Mouse (Mus musculus): Measurements from ENCODE around the gene Dst. TPM values are rescaled to one million over a fixed set of nuclear protein-coding genes. Genes with fewer than 3 reads are reported as not detected.
A peak's percentile ranks its signal among the peaks of the same experiment; 100 is the strongest.

The Dst gene
- total and polyA plus RNA-seq, 3 experiments = 9.1 to 28.0 (median 20.5) TPM

DNA sequence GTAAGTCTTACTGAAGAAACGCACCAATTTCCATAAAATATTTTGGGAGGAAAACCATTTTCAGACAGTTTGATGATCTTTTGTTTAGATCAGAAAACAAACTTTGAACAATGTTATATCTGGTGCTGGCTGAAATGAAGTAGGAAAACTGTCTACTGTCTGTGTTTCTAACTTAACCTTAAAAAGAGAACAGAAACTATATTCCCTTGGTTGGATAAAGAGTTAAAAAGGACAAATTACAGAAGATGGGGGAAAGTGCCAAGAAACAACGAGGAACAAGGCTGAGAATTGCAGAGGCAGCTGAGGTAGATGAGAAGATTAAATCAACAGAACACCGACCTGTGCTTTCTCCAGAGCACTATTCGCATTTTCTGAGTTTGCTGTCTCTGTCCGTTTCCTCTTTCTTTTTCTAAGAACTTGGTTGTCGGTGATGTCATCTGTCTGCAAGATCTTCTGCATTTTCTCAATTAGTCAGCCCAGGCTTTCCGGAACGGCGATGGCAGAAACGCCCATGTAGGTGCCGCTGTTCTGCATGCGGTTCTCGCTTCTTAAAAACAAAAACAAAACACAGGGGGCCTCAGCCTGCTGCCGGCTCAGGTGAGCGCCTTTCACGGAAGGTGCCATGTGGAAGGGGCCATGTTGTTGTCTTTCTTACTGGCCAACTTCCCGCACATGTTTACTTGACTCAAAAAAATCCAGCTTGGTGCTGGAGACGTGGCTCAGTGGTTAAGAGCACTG is 24.8 kb upstream of the Dst start:
- no peaks in the 10 kb centered on the region for H3K36me3 ChIP-seq (replicated peaks in 1 of 2; ENCODE audit: control insufficient read depth in 1 of 2, insufficient read depth in 1 of 2, low read length in 1 of 2)
- H3K9me3 ChIP-seq (replicated peaks; ENCODE audit: low read length) = no peaks in the 10 kb centered on the region
- in situ Hi-C loops (cut with MboI; ENCODE audit: low pct_ligation_motif_present, low pct_unique_long_range_greater_than_20kb, low sequenced_read_pairs) (no loop called here), dilution Hi-C loops (cut with MboI; ENCODE audit: extremely low pct_ligation_motif_present, extremely low pct_unique_long_range_greater_than_20kb, low sequenced_read_pairs) (no loop called here)
- peak overlapping the region; percentile 50; the same call in 1 of the 2 replicates for H3K4me2 ChIP-seq (ENCODE audit: insufficient read depth, low read depth, poor library complexity, severe bottlenecking)
- peaks cover 0 to 4% of the 10 kb centered on the region in 2 experiments; a peak in 1 of 4 replicates for H3K4me1 ChIP-seq (ENCODE audit: control insufficient read depth in 1 of 2, insufficient read depth in 2 of 2)
- TF ChIP-seq JUND (conservative IDR thresholded peaks at IDR 0.05; ENCODE audit: low read depth, low read length) (peak; percentile 90), USF1 (IDR thresholded peaks at IDR 0.05; ENCODE audit: low read depth, low read length) (no peak), CHD2 (IDR thresholded peaks at IDR 0.05; ENCODE audit: low read length) (peak; percentile 55; the same call in 1 of the 2 replicates), BHLHE40 (IDR thresholded peaks at IDR 0.05; ENCODE audit: low read depth, low read length) (peak; percentile 87), CHD1 (IDR thresholded peaks at IDR 0.05; ENCODE audit: low read depth, low read length) (peak; percentile 64; the same call in 1 of the 2 replicates), PAX5 (IDR thresholded peaks at IDR 0.05; ENCODE audit: low read length) (no peak), UBTF (IDR thresholded peaks at IDR 0.05; ENCODE audit: low read depth, low read length) (no peak), EP300 (IDR thresholded peaks at IDR 0.05; ENCODE audit: low read length) (no peak; the same call in 1 of the 2 replicates), NRF1 (IDR thresholded peaks at IDR 0.05; ENCODE audit: low read depth, low read length) (no peak), JUN (IDR thresholded peaks at IDR 0.05; ENCODE audit: insufficient read depth, low read depth, low read length) (peak; percentile 87), NELFE (IDR thresholded peaks at IDR 0.05; ENCODE audit: low read depth, low read length) (peak; percentile 85), POLR2AphosphoS2 (IDR thresholded peaks at IDR 0.05; ENCODE audit: low read depth, low read length) (no peak), ZNF384 (IDR thresholded peaks at IDR 0.05; ENCODE audit: low read depth, low read length) (no peak), KAT2A (IDR thresholded peaks at IDR 0.05; ENCODE audit: insufficient replicate concordance, low read length) (no peak), USF2 (conservative IDR thresholded peaks at IDR 0.05; ENCODE audit: low read depth, low read length) (no peak), CTCF (conservative IDR thresholded peaks at IDR 0.05 in 1 of 2, IDR thresholded peaks at IDR 0.05 in 1 of 2; ENCODE audit: low read depth in 2 of 2, low read length in 2 of 2) (peak in 1 of 2 experiments; percentile 60; a peak in 2 of 4 replicates), POLR2A (IDR thresholded peaks at IDR 0.05; ENCODE audit: low read depth, low read length) (peak; percentile 62), MAZ (IDR thresholded peaks at IDR 0.05; ENCODE audit: low read depth, low read length) (no peak), RCOR1 (conservative IDR thresholded peaks at IDR 0.05; ENCODE audit: low read depth, low read length) (no peak), MXI1 (IDR thresholded peaks at IDR 0.05; ENCODE audit: low read depth, low read length) (peak; percentile 85), TCF12 (IDR thresholded peaks at IDR 0.05; ENCODE audit: low read depth, low read length) (peak; percentile 49; the same call in 1 of the 2 replicates), ZMIZ1 (IDR thresholded peaks at IDR 0.05; ENCODE audit: low read depth, low read length) (peak; percentile 46; the same call in 1 of the 2 replicates), E2F4 (IDR thresholded peaks at IDR 0.05; ENCODE audit: insufficient replicate concordance, low read depth, low read length) (0 out of 2 replicates have a peak, but pooled peaks have one; percentile 47), IRF4 (IDR thresholded peaks at IDR 0.05; ENCODE audit: low read depth, low read length) (peak; percentile 72; the same call in 1 of the 2 replicates), ELF1 (IDR thresholded peaks at IDR 0.05; ENCODE audit: low read depth, low read length) (peak; percentile 77), MAFK (IDR thresholded peaks at IDR 0.05; ENCODE audit: insufficient replicate concordance, low read length) (no peak), ETS1 (conservative IDR thresholded peaks at IDR 0.05; ENCODE audit: low read depth, low read length) (peak; percentile 87), MYC (IDR thresholded peaks at IDR 0.05; ENCODE audit: low read depth, low read length) (no peak; the same call in none of the 2 replicates), MAX (IDR thresholded peaks at IDR 0.05; ENCODE audit: low read length) (peak; percentile 51; the same call in 1 of the 2 replicates), SIN3A (IDR thresholded peaks at IDR 0.05; ENCODE audit: low read length) (peak; percentile 83), MEF2A (IDR thresholded peaks at IDR 0.05; ENCODE audit: borderline replicate concordance, low read depth, low read length) (peak; percentile 30; the same call in 1 of the 2 replicates), GABPA (IDR thresholded peaks at IDR 0.05; ENCODE audit: insufficient replicate concordance, low read depth, low read length) (no peak), ZC3H11A (IDR thresholded peaks at IDR 0.05; ENCODE audit: low read depth, low read length) (no peak), RAD21 (IDR thresholded peaks at IDR 0.05; ENCODE audit: low read depth, low read length) (no peak; the same call in 1 of the 2 replicates), TBP (conservative IDR thresholded peaks at IDR 0.05; ENCODE audit: low read depth, low read length) (peak; percentile 38; the same call in 1 of the 2 replicates), HCFC1 (IDR thresholded peaks at IDR 0.05; ENCODE audit: low read depth, low read length) (peak; percentile 30), ZKSCAN1 (IDR thresholded peaks at IDR 0.05; ENCODE audit: borderline replicate concordance, low read depth, low read length) (no peak), SMC3 (IDR thresholded peaks at IDR 0.05; ENCODE audit: low read depth, low read length) (peak; percentile 12; the same call in 1 of the 2 replicates)
- H3K9ac ChIP-seq (ENCODE audit: insufficient read depth, low read depth) = peak overlapping the region; percentile 43
- peak; percentile 92 for DNase-seq (ENCODE audit: extremely low read depth)
- H3K79me2 ChIP-seq (replicated peaks; ENCODE audit: control insufficient read depth, extremely low read depth, insufficient read depth, poor library complexity, severe bottlenecking) = no peaks in the 10 kb centered on the region
- peak overlapping the region; percentile 57 to 67 (median 58) for H3K4me3 ChIP-seq (replicated peaks in 1 of 3; ENCODE audit: low read depth in 2 of 3, low read length in 2 of 3, poor library complexity in 1 of 3)
- H3K27ac ChIP-seq (ENCODE audit: insufficient read depth, low read depth) = peak overlapping the region; percentile 60; the same call in 1 of the 2 replicates
- no peaks in the 10 kb centered on the region for H3K27me3 ChIP-seq (replicated peaks)
